Mouse (Mus musculus): ENCODE data around the gene Slc5a1.

Gene Slc5a1

DNA sequence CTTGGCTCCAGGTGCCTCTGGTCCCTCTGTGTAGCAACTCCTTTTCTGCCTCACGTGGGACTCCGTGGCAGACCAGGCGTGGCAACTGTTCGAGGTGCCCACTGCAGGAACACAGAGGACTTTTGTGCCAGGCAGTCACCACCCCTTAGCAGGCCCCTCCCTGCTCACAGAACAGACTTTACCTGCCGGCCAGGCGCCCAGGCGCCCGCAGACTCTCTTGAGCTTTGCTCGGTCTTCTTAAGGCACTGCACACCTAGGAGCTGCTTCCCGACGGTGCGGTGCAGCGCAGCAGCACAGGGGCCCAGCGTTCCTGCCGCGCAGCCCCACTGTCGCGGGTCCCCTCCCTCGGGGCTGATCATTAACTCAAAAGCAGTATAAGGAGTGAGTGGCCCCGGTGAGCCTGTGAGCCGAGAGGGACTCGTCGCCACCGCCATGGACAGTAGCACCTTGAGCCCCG lies at the start of gene Slc5a1:
Slc5a1 (plus strand) TSS at position 195 of the 457 bp plus-strand sequence.
- no peak for DNase-seq

DNA sequence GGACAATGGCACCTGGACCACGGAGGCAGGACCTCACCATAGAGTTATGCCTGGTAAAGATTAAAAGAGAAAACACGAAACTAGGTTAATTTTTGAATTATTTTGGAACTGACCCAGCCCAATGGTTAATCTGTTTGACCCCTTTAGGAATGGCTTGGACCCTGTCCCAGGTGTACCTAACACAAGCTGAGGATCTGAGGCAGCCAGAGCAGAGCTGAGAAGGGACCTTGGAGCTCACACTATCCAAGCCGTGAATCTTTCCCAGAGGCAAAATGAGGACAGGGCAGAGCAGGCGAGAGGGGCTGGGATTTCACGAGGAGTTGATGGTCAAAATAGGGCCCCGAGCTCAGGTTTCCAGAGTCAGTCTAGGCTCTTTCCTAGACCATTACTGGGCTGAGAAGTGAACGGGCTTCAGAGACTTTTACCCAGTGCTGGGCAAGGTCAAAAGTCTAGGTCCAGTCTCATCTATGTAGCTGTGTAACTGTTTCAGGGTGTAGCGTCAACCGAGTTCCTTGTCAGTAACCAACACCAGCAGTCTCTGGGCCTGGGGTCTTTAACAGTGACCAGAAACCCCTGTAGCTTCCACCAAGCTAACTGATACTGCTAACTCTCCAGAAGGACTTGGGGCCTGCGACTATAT lies 47.8 kb upstream of the Slc5a1 start:
- no peak for DNase-seq

DNA sequence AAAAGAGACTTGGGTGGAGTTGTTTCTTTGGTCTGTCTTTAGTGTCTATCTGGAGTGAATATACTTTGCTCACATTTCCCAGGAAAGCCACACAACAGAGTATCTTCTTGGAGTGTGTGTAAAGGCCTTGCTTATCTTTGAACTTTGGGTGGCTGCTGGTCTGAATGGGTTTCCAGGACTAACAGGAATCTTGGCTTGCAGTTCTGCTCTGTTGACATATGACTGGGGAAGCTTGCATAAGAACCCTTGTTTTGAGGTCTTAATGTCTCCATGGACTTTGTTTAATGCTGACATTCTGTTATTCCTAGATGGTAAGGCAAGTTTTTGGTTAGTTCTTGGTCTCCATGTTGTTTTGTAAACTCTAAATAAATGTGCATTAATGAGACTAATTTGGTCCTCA lies 33.9 kb upstream of the Slc5a1 start:
- DNase-seq = no peak

DNA sequence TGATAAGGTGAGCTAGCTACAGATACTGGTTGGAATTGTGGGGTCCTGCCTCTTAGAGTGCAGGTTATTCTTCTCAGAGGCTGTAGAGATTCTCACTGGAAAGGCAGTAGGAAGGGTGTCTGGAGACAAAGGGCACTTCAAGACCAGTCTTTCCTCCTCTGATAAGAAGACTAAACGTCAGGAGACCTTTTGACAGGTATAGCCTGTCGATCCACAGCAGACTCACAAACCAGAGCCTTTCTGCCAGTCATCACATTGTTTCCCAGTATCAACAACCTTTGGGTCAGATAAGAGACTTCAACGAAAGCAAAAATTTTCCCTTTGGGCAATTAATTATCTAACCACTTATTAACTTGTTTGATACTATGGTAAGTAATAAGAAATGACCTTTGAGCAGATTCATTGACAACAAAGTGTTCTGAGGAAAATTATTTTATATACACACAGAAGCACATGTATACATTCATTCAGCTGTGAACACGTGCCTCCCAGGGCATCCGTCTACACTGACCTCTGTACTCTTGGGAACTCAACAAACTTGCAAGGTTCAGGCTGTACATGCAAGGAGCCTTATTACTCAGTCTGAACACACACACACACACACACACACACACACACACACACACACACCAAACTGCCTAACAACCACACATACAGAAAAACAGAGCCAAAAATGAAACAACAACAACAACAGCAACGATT lies 27.4 kb upstream of the Slc5a1 start:
- DNase-seq = no peak

DNA sequence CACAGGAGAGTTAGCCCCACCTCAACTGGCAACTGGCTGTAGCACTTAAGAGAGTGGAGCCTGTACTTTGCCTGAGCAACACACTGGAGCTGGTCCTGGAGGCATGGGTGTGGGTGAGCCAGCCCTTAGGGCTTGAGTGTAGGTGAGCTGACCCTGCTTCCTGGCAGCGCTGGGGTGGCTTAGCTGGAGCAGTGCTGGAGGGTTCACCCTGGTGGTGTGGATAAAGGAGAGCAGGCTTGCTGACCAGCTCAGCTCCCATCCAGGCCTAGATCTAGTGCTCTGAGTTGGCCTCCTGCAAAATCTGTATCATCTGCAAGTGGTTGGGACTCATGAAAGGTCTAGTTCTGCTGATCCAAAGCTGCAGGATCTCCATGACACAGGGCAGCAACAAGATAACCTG lies 21.1 kb upstream of the Slc5a1 start:
- DNase-seq = no peak

DNA sequence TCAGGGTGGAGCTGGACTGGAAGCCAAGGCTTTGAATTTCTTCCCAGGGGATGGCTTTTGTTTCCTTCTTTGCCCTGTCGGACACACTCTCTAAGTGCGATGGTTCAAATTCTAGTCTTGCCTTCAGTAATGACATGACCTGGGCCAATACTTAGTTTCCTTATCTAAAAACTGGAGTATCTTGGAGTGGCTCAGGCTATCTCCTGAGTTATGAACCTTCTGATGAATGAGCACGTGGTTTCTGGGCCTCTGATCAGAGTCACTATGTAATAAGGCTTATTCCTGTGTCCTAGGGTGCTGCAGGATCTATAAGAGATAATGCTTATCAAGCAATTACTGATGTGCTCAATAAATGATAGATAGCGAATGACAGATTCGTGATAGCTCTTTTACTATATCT lies 19.4 kb upstream of the Slc5a1 start:
- DNase-seq = no peak

DNA sequence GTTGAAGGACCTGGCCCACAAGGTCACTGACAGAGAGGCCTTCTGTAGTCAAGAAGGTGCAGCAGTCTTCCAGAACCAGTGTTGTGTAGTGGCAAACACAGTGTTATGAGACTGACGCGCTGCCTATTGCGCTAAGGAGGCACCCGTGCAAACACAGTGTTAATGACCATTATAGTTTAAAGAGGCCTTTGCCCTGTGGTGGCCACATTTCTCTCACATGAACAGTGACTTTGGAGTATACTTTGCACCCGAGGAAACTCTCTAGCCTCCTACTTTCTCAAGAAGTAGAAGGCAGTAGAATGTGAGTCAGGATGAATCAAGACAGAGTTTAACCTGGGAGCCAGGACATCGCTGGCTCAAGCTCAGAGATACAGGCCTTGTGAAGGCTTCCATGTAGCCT lies 12.7 kb upstream of the Slc5a1 start:
- DNase-seq = no peak

DNA sequence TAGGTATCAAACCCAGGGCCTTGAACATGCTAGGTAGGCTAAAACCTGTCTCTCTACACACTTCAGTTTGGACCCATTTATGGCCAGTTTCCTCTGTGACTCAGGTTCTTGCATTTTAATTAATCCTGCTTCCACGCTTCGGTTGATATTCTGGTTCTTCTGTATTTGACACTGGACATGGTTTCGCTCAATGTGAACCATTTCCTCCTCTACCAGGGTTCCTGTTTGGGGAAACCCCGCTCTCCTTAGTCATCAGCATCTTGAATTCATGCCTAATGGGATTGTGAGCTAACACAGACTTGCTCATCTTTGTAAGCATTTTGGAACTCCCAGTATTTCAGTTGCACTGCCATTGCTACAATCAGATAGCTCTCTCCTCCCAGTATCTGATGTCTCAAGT lies 8.7 kb upstream of the Slc5a1 start:
- DNase-seq = no peak

DNA sequence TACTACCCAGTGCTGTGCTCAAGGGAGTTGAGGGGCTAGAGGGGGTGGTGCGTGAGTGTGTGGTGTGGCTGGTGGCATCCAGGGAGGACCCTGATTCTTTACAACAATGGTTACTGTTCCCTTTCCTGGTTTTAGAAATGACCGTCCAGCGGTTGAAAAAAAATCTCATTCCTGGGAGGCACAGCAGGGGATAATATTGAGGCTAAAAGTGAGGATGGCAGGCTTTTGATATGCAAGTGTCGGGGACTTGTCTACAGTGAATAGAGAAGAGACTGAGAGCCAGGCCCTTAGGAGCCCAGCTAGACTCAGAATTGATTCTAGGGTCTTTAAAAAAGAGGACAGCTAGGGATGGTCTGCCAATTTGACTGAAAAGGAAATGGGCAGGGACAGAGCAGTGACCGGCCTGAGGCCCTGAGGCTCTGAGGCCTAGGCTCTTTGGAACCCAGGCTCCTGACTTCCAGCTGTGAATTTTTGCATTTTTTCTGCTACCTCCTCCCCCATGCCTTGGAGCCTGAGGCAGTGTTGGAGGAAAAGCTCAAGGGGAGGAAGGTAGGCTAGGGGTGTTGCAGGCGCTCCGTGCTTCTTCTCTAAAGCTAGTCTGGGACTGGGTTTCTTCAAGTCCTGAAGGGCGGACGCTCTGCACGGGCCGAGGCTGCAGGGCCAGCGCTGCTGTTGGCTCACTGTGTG lies 1.5 kb upstream of the Slc5a1 start:
- peak; percentile 1 for DNase-seq

DNA sequence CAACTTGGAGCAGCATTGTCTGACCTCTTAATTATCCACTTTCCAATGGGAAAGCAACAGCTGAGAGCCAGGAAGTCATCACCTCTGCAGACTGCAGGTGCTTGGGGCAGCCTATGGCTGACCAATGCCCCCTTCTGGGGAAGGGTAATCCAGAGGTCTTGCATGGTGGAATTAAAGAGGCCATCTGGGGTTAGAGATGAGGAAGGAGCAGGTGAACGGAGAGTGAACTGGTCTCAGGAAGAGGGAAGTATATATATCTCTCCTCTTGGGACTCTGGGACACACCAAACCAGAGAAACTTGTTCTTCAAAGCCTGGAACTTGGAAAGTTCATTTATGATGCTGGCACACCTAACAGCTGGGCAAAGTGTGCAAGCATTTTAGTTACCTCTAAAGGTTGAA lies 857 bp downstream of the Slc5a1 start:
- DNase-seq = no peak

DNA sequence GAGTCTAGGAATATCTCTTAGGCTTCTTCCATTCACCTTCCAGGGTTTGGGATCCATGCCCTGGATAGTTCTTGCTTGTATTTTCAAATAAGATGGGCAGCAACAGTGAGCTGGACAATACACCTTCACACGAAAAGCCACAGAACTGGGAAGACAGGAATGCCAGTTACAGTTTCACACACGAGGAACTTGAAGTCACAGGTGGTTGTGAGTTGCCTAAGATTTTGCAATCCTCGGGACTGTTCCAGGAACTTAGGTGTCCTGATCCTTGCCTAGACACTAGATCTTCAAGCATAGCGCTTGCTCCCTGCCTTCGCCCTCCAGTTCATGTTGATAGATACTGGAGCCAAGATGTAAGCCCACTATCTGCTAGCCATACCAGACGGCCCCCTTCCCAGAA lies 1.6 kb downstream of the Slc5a1 start:
- DNase-seq = no peak

DNA sequence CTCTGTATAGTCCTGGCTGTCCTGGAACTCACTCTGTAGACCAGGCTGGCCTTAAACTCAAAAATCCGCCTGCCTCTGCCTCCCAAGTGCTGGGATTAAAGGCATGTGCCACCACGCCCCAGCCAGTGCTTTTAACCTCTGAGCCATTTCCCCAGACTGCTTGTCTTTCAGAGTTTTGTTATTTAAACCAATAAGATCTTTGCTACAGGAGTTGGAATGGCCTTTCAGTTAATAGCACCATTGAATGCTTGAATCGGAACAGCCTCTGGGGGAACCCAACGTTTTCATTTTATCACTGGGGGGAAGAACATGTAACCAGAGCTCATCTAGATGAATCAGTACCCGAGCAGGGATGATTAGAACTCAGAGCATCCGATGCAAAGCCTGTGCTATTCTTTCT lies 3.0 kb downstream of the Slc5a1 start:
- no peak for DNase-seq

DNA sequence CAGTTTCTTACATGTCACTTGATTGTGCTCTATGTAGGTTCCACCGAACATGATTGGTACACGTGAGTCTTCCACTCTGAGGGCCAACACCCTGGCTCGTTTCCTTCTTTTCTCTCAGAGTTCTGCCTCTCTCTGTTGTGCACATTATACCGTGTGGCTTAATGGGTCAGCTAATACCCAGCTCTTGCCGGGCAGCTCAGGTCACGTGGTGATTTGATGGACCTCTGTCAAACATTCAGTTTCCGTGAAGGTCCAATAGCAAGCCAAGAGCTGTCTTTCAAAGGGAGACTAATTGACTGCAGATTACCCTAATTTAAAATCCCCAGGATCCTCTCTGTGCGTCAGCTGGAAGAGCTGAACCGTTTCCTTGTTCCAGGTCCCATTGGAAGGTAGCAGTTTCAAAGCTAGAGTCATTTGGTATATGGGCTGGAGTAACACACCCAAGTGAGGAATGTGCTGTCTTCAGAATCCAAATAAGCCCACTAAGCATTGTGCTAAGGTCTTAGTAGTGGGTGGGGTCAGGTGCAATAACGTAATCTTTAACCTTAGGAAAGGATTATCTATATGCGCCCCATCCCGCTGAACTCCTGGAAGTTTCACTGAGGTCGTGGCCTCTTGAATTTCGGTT lies 3.9 kb downstream of the Slc5a1 start:
- no peak for DNase-seq

DNA sequence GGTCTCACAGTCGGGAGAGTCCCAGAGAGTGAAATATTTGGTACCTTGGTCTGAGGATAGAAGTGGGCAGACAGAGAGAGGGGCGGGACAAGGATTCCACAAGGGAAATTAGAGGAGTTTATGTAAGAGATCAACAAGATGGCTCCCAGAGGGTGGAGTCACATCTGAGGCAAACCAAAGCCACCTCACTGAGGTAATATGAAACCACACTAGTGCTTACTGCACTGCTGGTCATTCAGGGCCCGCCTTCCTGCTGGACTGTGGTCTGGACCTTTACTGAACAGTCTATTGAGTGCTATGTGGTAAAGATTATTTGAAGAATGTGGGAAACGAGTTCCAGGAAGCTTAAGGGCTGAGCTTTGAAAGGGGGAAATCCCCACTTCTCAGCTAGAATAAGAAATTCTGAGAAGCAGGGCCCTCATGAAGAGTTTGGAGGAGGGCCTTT lies 17.9 kb downstream of the Slc5a1 start:
- no peak for DNase-seq

DNA sequence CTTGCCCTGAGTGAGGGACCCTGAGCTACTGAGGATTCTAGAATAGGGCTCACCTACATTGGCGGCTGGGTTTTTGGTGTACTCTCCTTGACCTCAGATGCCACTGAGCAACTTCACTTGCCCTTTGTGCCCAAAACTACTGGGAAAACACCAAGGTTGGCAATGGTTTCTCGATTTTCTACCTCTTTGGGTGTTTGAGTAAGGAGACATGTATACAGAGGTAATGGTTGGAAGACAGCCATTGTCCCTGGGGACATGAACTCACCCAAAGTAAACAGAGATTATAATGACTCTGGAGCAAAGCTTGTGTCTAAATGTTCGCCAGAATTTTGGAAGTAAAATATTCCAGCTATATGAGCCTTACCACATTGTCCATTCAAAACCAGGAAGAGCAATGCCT lies 19.6 kb downstream of the Slc5a1 start:
- no peak for DNase-seq

DNA sequence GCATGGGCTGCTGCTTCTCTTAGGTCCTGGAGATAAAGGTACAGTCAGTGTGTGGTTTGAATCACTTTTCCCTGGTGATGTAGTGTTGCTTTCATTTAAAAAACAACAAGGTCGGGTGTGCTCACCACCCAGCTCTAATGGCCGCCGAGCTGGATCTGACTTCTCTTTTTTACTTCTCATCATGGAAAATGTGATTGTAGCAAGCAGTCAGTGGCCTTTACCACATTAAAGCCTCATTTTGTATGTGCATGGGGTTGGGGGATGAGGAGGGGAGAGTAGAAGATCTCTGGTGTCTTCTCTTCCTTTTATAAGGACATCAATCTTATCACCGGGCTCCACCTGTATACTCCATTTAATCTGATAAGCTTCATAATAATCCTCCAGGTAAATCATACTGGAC lies 21.3 kb downstream of the Slc5a1 start:
- DNase-seq = no peak

DNA sequence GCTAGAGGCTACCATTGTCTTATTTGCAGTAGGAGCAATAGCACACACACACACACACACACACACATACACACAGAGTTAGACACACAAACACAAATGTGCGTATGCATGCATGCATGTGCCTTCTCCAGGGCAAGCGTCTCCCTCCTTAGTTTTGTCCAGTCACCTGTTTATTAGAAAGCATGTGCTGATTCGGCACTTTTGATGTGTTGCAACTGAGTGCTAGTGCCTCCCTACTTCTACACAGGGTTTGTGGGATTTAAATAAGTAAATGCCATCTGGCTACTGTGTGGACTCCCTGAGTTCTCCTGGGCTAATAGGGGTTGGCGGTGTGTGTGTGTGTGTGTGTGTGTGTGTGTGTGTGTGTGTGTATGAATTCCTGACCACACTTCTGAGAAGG lies 30.1 kb downstream of the Slc5a1 start:
- DNase-seq = no peak

DNA sequence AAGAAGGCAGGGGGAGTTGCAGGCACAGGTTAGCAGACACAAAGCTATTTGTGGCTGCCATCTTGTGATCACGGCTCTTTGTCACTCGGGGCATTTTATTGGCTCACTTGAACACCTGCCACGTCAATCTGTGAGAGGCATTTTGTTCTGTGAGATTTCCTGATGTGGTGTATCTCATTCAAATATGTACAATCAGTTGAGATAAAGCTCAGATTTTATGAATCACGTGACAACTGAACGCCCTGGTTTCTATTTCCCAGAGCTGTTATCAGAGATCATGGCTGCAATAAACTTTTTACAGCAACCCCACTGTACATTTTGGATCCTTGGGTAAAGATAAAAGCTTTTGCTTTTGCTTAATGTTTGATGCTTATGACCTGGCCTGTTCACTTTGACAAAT lies 31.6 kb downstream of the Slc5a1 start:
- DNase-seq = no peak

DNA sequence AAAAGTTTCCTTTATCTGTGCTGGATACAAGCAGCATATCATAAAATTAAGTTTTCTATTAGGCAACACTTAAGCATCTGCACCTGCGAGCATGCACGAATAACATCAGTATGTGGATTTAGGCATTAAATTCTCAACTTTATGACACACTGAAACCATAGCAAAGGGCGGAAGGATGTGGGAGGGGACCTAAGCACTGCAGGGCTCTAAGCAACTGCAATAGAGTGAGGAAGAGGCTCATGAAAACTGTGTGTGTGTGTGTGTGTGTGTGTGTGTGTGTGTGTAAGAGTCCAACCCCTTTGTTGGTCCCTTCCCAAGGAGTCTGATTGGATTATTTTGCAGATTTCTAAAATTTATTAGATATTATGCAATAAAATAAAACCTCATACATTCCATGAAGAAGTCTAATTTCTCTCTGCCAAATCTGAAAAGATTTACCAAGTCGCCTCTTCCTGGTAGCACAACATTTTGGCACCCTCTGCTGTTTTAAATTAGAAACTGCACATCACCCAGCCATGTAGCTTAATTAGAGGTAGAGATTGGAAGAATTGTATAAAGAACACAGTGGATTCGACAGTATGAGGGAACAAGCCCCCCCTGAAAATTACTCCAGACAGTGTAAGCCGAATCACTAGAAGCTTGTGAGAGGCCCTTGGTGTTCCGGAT lies 38.9 kb downstream of the Slc5a1 start:
- DNase-seq = peak; percentile 58

DNA sequence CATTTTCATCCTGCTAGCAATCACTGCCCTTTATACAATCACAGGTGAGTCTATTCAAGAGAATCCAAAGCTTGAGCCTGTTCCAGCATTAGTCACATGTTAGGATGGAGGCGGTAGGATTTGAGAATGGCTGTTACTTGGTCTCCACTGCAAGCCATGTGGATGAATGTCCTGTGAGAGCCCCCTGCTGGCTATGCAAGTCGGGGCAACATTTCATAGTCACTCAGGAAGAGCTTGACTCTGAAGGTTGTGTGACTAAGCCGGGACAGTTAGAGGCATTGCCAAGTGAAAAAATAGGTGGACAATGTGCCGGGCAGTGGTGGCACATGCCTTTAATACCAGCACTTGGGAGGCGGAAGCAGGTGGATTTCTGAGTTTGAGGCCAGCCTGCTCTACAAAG lies 40.0 kb downstream of the Slc5a1 start:
- DNase-seq = no peak

DNA sequence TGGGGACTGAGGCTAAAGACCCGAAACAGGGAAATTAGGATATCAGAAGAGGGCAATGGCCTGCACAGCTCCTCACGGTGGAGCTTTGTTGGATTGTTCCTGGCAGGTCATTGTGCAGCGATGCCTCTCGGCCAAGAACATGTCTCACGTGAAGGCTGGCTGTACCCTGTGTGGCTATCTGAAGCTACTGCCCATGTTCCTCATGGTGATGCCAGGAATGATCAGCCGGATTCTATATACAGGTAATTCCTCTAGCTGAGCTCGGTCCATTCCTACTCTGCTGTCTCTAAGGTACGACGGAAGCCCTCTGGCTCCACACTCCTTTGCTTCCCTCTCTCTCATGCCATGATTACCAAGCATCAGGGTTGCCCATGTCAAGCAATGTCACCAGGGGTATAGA lies 42.8 kb downstream of the Slc5a1 start:
- DNase-seq = no peak

DNA sequence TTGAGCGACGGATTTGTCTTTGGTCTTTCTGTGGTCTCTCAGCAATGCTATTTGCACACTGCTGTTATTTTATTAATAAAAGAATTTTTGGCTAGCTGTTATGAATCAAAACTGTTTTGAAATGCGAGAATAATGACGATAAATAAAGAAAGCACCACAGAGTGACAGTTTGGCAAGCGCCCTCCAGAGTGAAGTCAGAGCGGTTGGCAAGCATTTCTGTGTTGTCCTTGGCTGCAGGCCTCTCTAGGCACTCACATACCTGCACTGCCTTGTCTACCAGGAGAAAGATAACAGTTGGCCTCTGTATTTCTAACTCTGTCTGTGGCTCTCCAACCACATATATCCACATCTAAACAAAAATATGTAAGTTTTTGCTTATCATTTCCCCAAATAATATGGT lies 43.7 kb downstream of the Slc5a1 start:
- DNase-seq = no peak

DNA sequence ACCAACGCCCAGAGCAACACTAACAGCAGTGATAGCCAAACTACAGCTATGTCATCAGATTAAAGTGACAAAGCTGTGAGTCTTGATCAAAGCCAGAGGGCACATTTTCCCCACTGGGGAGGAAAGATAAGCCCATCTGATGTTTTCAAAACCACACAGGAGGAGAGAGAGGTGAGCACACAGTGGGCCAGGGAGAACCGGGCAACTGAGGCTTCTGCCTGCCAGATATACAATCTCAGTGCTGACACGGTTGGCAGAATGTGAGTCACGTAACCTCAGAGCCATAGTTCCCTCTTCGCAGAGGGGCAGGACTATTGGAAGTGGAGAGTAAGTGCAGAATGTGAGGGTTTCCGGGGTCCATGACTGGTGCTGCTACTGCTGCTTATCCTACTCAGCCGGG lies 89.5 kb downstream of the Slc5a1 start:
- DNase-seq = no peak

Measured in cerebellum, adult 9-10 months (tissue).